ENCODE assay signal across 8 mouse cellular contexts in the genomic region with DNA sequence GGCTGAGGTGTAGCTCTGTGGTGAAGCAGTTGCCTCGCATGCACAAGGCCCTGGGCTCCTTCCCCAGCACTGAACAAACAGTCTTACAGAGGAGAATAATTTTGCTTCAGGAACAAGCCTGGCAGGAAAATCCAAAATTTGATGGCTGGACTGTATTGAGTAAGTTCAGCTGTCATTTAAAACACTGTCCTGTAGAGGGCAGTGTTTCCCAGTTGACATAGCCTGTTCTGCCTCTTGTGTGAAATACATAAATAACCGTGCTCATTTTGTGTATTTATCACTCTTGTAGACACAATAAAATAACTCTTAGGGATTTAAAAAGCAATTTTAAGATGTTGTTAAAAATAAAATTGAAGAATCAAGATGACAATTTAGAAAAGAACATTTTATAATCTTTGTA. TPM values are rescaled to one million over a fixed set of nuclear protein-coding genes. Genes with fewer than 3 reads are reported as not detected.
DNase-seq lines count a peak whose midpoint lies in the region; ATAC-seq lines count a peak whose summit lies in the region.

No protein-coding gene starts in this region.

- H3K36me3 ChIP-seq in forebrain, embryonic 12.5 days (replicated peaks), result peaks cover 16% of the 10 kb centered on the region
- H3K36me3 ChIP-seq in forebrain, embryonic 11.5 days (ENCODE audit: control insufficient read depth, insufficient read depth, low read length), result no peaks in the 10 kb centered on the region
- H3K36me3 ChIP-seq in embryonic facial prominence, embryonic 14.5 days (ENCODE audit: control insufficient read depth, insufficient read depth, low read length), result no peaks in the 10 kb centered on the region

- no peak overlapping the region for H3K4me3 ChIP-seq in forebrain, embryonic 12.5 days (replicated peaks)
- no peak overlapping the region for H3K4me3 ChIP-seq in forebrain, embryonic 11.5 days (ENCODE audit: low read depth, low read length)
- no peak overlapping the region for H3K4me3 ChIP-seq in embryonic facial prominence, embryonic 14.5 days (ENCODE audit: low read depth, low read length)

- H3K27ac ChIP-seq in forebrain, embryonic 12.5 days, result no peak overlapping the region
- no peak overlapping the region for H3K27ac ChIP-seq in forebrain, embryonic 11.5 days (ENCODE audit: low read depth, low read length)
- no peak overlapping the region for H3K27ac ChIP-seq in embryonic facial prominence, embryonic 14.5 days (replicated peaks; ENCODE audit: low read depth, low read length)

- no peak overlapping the region for H3K9ac ChIP-seq in forebrain, embryonic 12.5 days
- H3K9ac ChIP-seq in forebrain, embryonic 11.5 days (ENCODE audit: low read length), result no peak overlapping the region
- no peak overlapping the region for H3K9ac ChIP-seq in embryonic facial prominence, embryonic 14.5 days (ENCODE audit: low read depth, low read length)

- H3K27me3 ChIP-seq in forebrain, embryonic 12.5 days, result no peaks in the 10 kb centered on the region
- no peaks in the 10 kb centered on the region for H3K27me3 ChIP-seq in forebrain, embryonic 11.5 days (ENCODE audit: control insufficient read depth, insufficient read depth, low read length)
- no peaks in the 10 kb centered on the region for H3K27me3 ChIP-seq in embryonic facial prominence, embryonic 14.5 days (replicated peaks; ENCODE audit: control insufficient read depth, insufficient read depth, low read length)

- WGBS in forebrain, embryonic 12.5 days, result 33% methylated on average over 2 of the region's 2 CpGs
- WGBS in forebrain, embryonic 11.5 days, result 37% methylated on average over 2 of the region's 2 CpGs
- WGBS in embryonic facial prominence, embryonic 14.5 days, result 23% methylated on average over 2 of the region's 2 CpGs

- no peak for DNase-seq in forebrain, embryonic 11.5 days (ENCODE audit: low spot score)
- DNase-seq in urinary bladder, postnatal 14 days (ENCODE audit: low spot score), result peak; percentile 16
- no peak for DNase-seq in urinary bladder, postnatal 25 days (ENCODE audit: low spot score)
- DNase-seq in embryonic facial prominence, embryonic 14.5 days (ENCODE audit: low spot score), result peak; percentile 76
- peak; percentile 14 to 47 for DNase-seq in kidney, postnatal 36 days
- DNase-seq in mesoderm, embryonic 11.5 days (ENCODE audit: low read depth, low spot score), result peak; percentile 77
- no peak for DNase-seq in urinary bladder, postnatal 36 days (ENCODE audit: low spot score in 2 of 2)

- ATAC-seq in forebrain, embryonic 12.5 days (ENCODE audit: low FRiP score), result peak; percentile 60; the same call in 1 of the 2 replicates
- no peak for ATAC-seq in forebrain, embryonic 11.5 days (replicated peaks; ENCODE audit: low FRiP score)
- ATAC-seq in embryonic facial prominence, embryonic 14.5 days (ENCODE audit: low read depth), result peak; percentile 47

- H3K9me3 ChIP-seq in forebrain, embryonic 12.5 days, result no peaks in the 10 kb centered on the region
- H3K9me3 ChIP-seq in forebrain, embryonic 11.5 days (ENCODE audit: control insufficient read depth, low read length), result no peaks in the 10 kb centered on the region
- H3K9me3 ChIP-seq in embryonic facial prominence, embryonic 14.5 days (ENCODE audit: control insufficient read depth, low read length), result no peaks in the 10 kb centered on the region

- no peak overlapping the region for H3K4me2 ChIP-seq in forebrain, embryonic 12.5 days
- H3K4me2 ChIP-seq in forebrain, embryonic 11.5 days (ENCODE audit: low read depth, low read length, severe bottlenecking), result no peak overlapping the region
- H3K4me2 ChIP-seq in embryonic facial prominence, embryonic 14.5 days (ENCODE audit: low read depth, low read length), result no peak overlapping the region

- no peaks in the 10 kb centered on the region for H3K4me1 ChIP-seq in forebrain, embryonic 12.5 days
- no peaks in the 10 kb centered on the region for H3K4me1 ChIP-seq in forebrain, embryonic 11.5 days (replicated peaks; ENCODE audit: control insufficient read depth, insufficient read depth, low read length)
- no peaks in the 10 kb centered on the region for H3K4me1 ChIP-seq in embryonic facial prominence, embryonic 14.5 days (ENCODE audit: control insufficient read depth, insufficient read depth, low read length)

RNA-seq across cellular contexts. Expression of gene Acbd6, which starts 18.5 kb away (rescaled TPM):
- 86.8 and 92.2 TPM in 2 replicates for polyA plus RNA-seq in forebrain, embryonic 12.5 days (2016; fragmentation: Nextera tagmentation; extraction: Ambion mirVana)
- 80.5 and 87.8 TPM in 2 replicates for polyA plus RNA-seq in forebrain, embryonic 11.5 days (2014; fragmentation: Nextera tagmentation; extraction: Ambion mirVana)
- polyA plus RNA-seq in embryonic facial prominence, embryonic 14.5 days (2014; fragmentation: Nextera tagmentation; extraction: Ambion mirVana), result 72.7 and 77.5 TPM in 2 replicates

Comparison
In these comparisons a context has a peak if more than half of its experiments do, and no peak if none do; other contexts are left out.
1. DNase-seq: peak in urinary bladder, postnatal 14 days (single experiment), embryonic facial prominence, embryonic 14.5 days (single experiment), kidney, postnatal 36 days (2 of 2) and mesoderm, embryonic 11.5 days (single experiment); none in forebrain, embryonic 11.5 days (single experiment), urinary bladder, postnatal 25 days (single experiment) and urinary bladder, postnatal 36 days (0 of 2).